Mouse (Mus musculus) embryonic facial prominence, embryonic 12.5 days (tissue): ENCODE data around the gene Pck1. TPM values are rescaled to one million over a fixed set of nuclear protein-coding genes. Genes with fewer than 3 reads are reported as not detected.
A peak's percentile ranks its signal among the peaks of the same experiment; 100 is the strongest.

Experiments
- ATAC-seq: fragments of 200-750 bp; cut with Nextera tagmentation; 2 replicates; pipeline ENCODE4 v1.8.0; 2017; ENCODE audit not compliant: insufficient number of reproducible peaks, insufficient read depth, low FRiP score, low TSS enrichment
- H3K27ac ChIP-seq: fragments of 300-500 bp; sonication (generic); 2 replicates; pipeline ENCODE4 v1.5.1; 2016; ENCODE audit warnings: mild to moderate bottlenecking
- H3K27me3 ChIP-seq: fragments of 300-500 bp; sonication (generic); 2 replicates; pipeline ENCODE4 v1.6.1; 2016; ENCODE audit warnings: mild to moderate bottlenecking, moderate library complexity
- H3K36me3 ChIP-seq: fragments of 300-500 bp; sonication (generic); 2 replicates; pipeline ENCODE4 v1.6.1; 2016; ENCODE audit warnings: mild to moderate bottlenecking
- H3K4me1 ChIP-seq: fragments of 300-500 bp; sonication (generic); 2 replicates; pipeline ENCODE4 v1.6.1; 2016
- H3K4me2 ChIP-seq: fragments of 300-500 bp; sonication (generic); replicated peaks from 2 replicates; pipeline ENCODE4 v1.6.1; 2016; ENCODE audit warnings: mild to moderate bottlenecking, moderate library complexity
- H3K4me3 ChIP-seq: fragments of 300-500 bp; sonication (generic); 2 replicates; pipeline ENCODE4 v1.5.1; 2016; ENCODE audit warnings: mild to moderate bottlenecking
- H3K9ac ChIP-seq: fragments of 300-500 bp; sonication (generic); 2 replicates; pipeline ENCODE4 v1.6.1; 2016; ENCODE audit warnings: mild to moderate bottlenecking, moderate library complexity
- H3K9me3 ChIP-seq: fragments of 300-500 bp; sonication (generic); 2 replicates; pipeline ENCODE4 v1.6.1; 2016; ENCODE audit warnings: mild to moderate bottlenecking, moderate library complexity
- WGBS: fragments of 180-500 bp; shearing (Covaris S2); methylation state at CpG from one replicate; pipeline ENCODE4 v1.1.7; 2016; 5-methylcytosine and 5-hydroxymethylcytosine counted together
- polyA plus RNA-seq: library from polyadenylated mRNA; unstranded; fragments of >200 nt; fragmentation: Nextera tagmentation; extraction: Ambion mirVana; gene quantifications from 2 replicates; pipeline ENCODE4 v1.2.1, GENCODE M21; 2016

Gene Pck1
- polyA plus RNA-seq, 1 experiment from 2014 or later, result not detected

- H3K27ac ChIP-seq, result no peak overlapping the region
- H3K4me2 ChIP-seq, result no peak overlapping the region
- no peaks in the 10 kb centered on the region for H3K9me3 ChIP-seq
- H3K27me3 ChIP-seq, result peaks cover 8% of the 10 kb centered on the region; the same call in 1 of the 2 replicates
- 33% methylated on average over 26 of the region's 26 CpGs for WGBS
- peak; percentile 68; the same call in 1 of the 2 replicates for ATAC-seq
- no peak overlapping the region for H3K9ac ChIP-seq
- H3K36me3 ChIP-seq, result no peaks in the 10 kb centered on the region
- no peak overlapping the region for H3K4me3 ChIP-seq
- no peaks in the 10 kb centered on the region for H3K4me1 ChIP-seq
These were observed 33.4 kb downstream of the Pck1 start for GRCm38 (mm10) chr2:173186047-173186943.

GRCm38 (mm10) chr2:173187182-173187855 is 34.5 kb downstream of the Pck1 start:
- peaks cover 8% of the 10 kb centered on the region; the same call in 1 of the 2 replicates for H3K27me3 ChIP-seq
- H3K9me3 ChIP-seq, result no peaks in the 10 kb centered on the region
- H3K36me3 ChIP-seq, result no peaks in the 10 kb centered on the region
- H3K4me1 ChIP-seq, result no peaks in the 10 kb centered on the region
- no peak overlapping the region for H3K4me3 ChIP-seq
- no peak overlapping the region for H3K4me2 ChIP-seq
- H3K27ac ChIP-seq, result no peak overlapping the region
- WGBS, result 27% methylated on average over 8 of the region's 8 CpGs
- H3K9ac ChIP-seq, result no peak overlapping the region
- ATAC-seq, result no peak

GRCm38 (mm10) chr2:173194796-173195195 is 41.9 kb downstream of the Pck1 start:
- 91% methylated on average over 4 of the region's 4 CpGs for WGBS

GRCm38 (mm10) chr2:173202924-173203689 is 50.3 kb downstream of the Pck1 start:
- WGBS, result 87% methylated on average over 19 of the region's 19 CpGs
- no peak overlapping the region for H3K27ac ChIP-seq
- H3K4me1 ChIP-seq, result no peaks in the 10 kb centered on the region
- no peaks in the 10 kb centered on the region for H3K36me3 ChIP-seq
- no peak for ATAC-seq
- H3K4me3 ChIP-seq, result no peak overlapping the region
- H3K27me3 ChIP-seq, result no peaks in the 10 kb centered on the region
- no peak overlapping the region for H3K9ac ChIP-seq
- no peaks in the 10 kb centered on the region for H3K9me3 ChIP-seq
- no peak overlapping the region for H3K4me2 ChIP-seq

More at GRCm38 (mm10) chr2:173194796-173195195, 41.9 kb downstream of the Pck1 start:
- Histone ChIP-seq H3K4me1 (no peaks in the 10 kb centered on the region), H3K4me3 (no peak overlapping the region), H3K27ac (no peak overlapping the region), H3K4me2 (no peak overlapping the region), H3K36me3 (no peaks in the 10 kb centered on the region), H3K27me3 (no peaks in the 10 kb centered on the region), H3K9ac (no peak overlapping the region), H3K9me3 (no peaks in the 10 kb centered on the region)
- ATAC-seq, result no peak

GRCm38 (mm10) chr2:173203726-173204125 is 50.9 kb downstream of the Pck1 start:
- 88% methylated on average over 3 of the region's 3 CpGs for WGBS
- Histone ChIP-seq H3K36me3 (no peaks in the 10 kb centered on the region), H3K4me1 (no peaks in the 10 kb centered on the region), H3K27ac (no peak overlapping the region), H3K4me2 (no peak overlapping the region), H3K27me3 (no peaks in the 10 kb centered on the region), H3K9me3 (no peaks in the 10 kb centered on the region), H3K4me3 (no peak overlapping the region), H3K9ac (no peak overlapping the region)
- ATAC-seq, result no peak

GRCm38 (mm10) chr2:173204671-173205070 is 51.8 kb downstream of the Pck1 start:
- Histone ChIP-seq H3K27me3 (no peaks in the 10 kb centered on the region), H3K4me3 (no peak overlapping the region), H3K9ac (no peak overlapping the region), H3K4me1 (no peaks in the 10 kb centered on the region), H3K4me2 (no peak overlapping the region), H3K36me3 (no peaks in the 10 kb centered on the region), H3K27ac (no peak overlapping the region), H3K9me3 (no peaks in the 10 kb centered on the region)
- 58% methylated on average over 4 of the region's 4 CpGs for WGBS
- ATAC-seq, result no peak

- no peaks in the 10 kb centered on the region for H3K27me3 ChIP-seq
- no peak for ATAC-seq
- H3K9me3 ChIP-seq, result no peaks in the 10 kb centered on the region
- no peaks in the 10 kb centered on the region for H3K36me3 ChIP-seq
- no peak overlapping the region for H3K9ac ChIP-seq
- no peak overlapping the region for H3K27ac ChIP-seq
- WGBS, result 92% methylated on average over 14 of the region's 14 CpGs
- H3K4me2 ChIP-seq, result no peak overlapping the region
- no peak overlapping the region for H3K4me3 ChIP-seq
- no peaks in the 10 kb centered on the region for H3K4me1 ChIP-seq
These were observed 52.8 kb downstream of the Pck1 start for GRCm38 (mm10) chr2:173205563-173206099.

- no peak overlapping the region for H3K9ac ChIP-seq
- H3K4me3 ChIP-seq, result no peak overlapping the region
- no peak overlapping the region for H3K4me2 ChIP-seq
- H3K36me3 ChIP-seq, result no peaks in the 10 kb centered on the region
- no peak overlapping the region for H3K27ac ChIP-seq
- H3K27me3 ChIP-seq, result no peaks in the 10 kb centered on the region
- WGBS, result 97% methylated on average over 3 of the region's 3 CpGs
- H3K4me1 ChIP-seq, result no peaks in the 10 kb centered on the region
- H3K9me3 ChIP-seq, result no peaks in the 10 kb centered on the region
- no peak for ATAC-seq
These were observed 54.2 kb downstream of the Pck1 start for GRCm38 (mm10) chr2:173207051-173207450.

Other genes with a start within 250 kb of the Pck1 start
- gene Bmp7, start 212.7 kb upstream of the Pck1 start, polyA plus RNA-seq, result 28.4 and 30.1 TPM in 2 replicates
- 1.2 and 2.9 TPM in 2 replicates for gene Spo11, start 175.3 kb upstream of the Pck1 start, polyA plus RNA-seq
- gene Rae1, start 152.9 kb upstream of the Pck1 start, polyA plus RNA-seq, result 150 and 155 TPM in 2 replicates
- 37.9 and 39.5 TPM in 2 replicates for gene Rbm38, start 132.6 kb upstream of the Pck1 start, polyA plus RNA-seq
- gene Ctcfl, start 33.5 kb upstream of the Pck1 start, polyA plus RNA-seq, result 0.12 TPM in 1 of 2 replicates, not detected in the other
- gene Zbp1, start 65.9 kb downstream of the Pck1 start, polyA plus RNA-seq, result 0.39 TPM in 1 of 2 replicates, not detected in the other
- gene Pmepa1, start 123.5 kb downstream of the Pck1 start, polyA plus RNA-seq, result 5.8 and 6.7 TPM in 2 replicates